Mouse (Mus musculus) hindbrain, embryonic 12.5 days (tissue): ENCODE data around the gene Wdr18. TPM values are rescaled to one million over a fixed set of nuclear protein-coding genes. Genes with fewer than 3 reads are reported as not detected.

Source experiments
- ATAC-seq: fragments of 200-750 bp; cut with Nextera tagmentation; 2 replicates; pipeline ENCODE4 v1.8.0; 2017; ENCODE audit warnings: moderate TSS enrichment; ENCODE audit not compliant: low FRiP score
- H3K27ac ChIP-seq: fragments of 300-500 bp; sonication (generic); 2 replicates; pipeline ENCODE4 v1.5.1; 2016; ENCODE audit warnings: mild to moderate bottlenecking
- H3K27me3 ChIP-seq: fragments of 300-500 bp; sonication (generic); 2 replicates; pipeline ENCODE4 v1.6.1; 2016; ENCODE audit warnings: mild to moderate bottlenecking
- H3K36me3 ChIP-seq: fragments of 300-500 bp; sonication (generic); 2 replicates; pipeline ENCODE4 v1.6.1; 2016; ENCODE audit warnings: mild to moderate bottlenecking
- H3K4me1 ChIP-seq: fragments of 300-500 bp; sonication (generic); 2 replicates; pipeline ENCODE4 v1.6.1; 2016
- H3K4me2 ChIP-seq: fragments of 300-500 bp; sonication (generic); replicated peaks from 2 replicates; pipeline ENCODE4 v1.6.1; 2016; ENCODE audit warnings: mild to moderate bottlenecking
- H3K4me3 ChIP-seq: fragments of 300-500 bp; sonication (generic); 2 replicates; pipeline ENCODE4 v1.5.1; 2016; ENCODE audit warnings: mild to moderate bottlenecking
- H3K9ac ChIP-seq: fragments of 300-500 bp; sonication (generic); 2 replicates; pipeline ENCODE4 v1.6.1; 2016; ENCODE audit warnings: mild to moderate bottlenecking, moderate library complexity
- H3K9me3 ChIP-seq: fragments of 300-500 bp; sonication (generic); replicated peaks from 2 replicates; pipeline ENCODE4 v1.6.1; 2016; ENCODE audit warnings: mild to moderate bottlenecking
- WGBS: fragments of 180-500 bp; shearing (Covaris S2); methylation state at CpG from one replicate; pipeline ENCODE4 v1.1.7; 2016; 5-methylcytosine and 5-hydroxymethylcytosine counted together
- polyA plus RNA-seq: library from polyadenylated mRNA; unstranded; fragments of >200 nt; fragmentation: Nextera tagmentation; extraction: Ambion mirVana; gene quantifications from 2 replicates; pipeline ENCODE4 v1.2.1, GENCODE M21; 2016

Wdr18 gene
- polyA plus RNA-seq, 1 experiment from 2014 or later, result 100 TPM

DNA sequence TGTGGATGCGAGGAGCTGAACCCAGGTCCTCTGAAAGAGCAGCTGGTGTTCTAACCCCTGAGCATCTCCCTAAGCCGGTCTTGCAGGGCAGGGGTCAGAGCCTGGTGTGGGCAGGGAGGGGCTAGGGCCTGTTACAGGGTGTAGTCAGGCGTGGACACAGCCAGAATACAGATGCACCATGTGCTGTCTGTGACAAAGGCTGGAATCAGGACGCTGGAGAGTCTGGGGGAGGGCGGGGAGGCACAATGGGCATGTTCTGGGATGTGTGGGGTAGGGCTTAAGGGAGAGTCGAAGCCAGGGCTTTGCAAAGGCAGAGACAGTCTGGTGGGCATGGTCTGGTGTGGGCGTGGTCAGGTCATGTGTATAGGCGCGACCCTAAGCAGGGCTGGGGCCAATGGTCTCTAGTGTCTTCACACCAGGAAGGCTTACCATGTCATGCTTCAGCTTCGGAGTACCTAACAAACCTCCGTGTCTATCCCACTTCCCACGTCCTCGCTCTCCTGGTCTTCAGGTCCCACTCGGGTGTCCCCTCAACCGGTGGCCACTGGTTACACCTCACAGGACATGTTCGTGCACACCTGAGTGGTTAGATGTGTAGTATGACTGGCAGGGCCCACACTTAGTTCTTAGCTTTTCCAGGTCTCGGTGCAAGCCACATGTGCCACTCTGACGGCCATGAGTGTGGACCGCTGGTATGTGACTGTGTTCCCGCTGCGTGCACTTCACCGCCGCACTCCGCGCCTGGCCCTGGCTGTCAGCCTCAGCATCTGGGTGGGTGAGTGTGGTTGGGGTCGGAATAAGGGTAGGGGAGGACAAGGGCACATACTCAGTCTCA, 39.7 kb upstream of the Wdr18 start:
- Histone ChIP-seq H3K4me1 (peaks cover 51% of the 10 kb centered on the region), H3K4me3 (peak overlapping the region; percentile 28), H3K27me3 (peaks cover 72% of the 10 kb centered on the region), H3K9me3 (no peaks in the 10 kb centered on the region; the same call in 1 of the 2 replicates), H3K9ac (peak overlapping the region; percentile 5; the same call in 1 of the 2 replicates), H3K4me2 (peak overlapping the region; percentile 46), H3K36me3 (no peaks in the 10 kb centered on the region), H3K27ac (no peak overlapping the region)
- 13% methylated on average over 26 of the region's 26 CpGs for WGBS
- ATAC-seq, result no peak

DNA sequence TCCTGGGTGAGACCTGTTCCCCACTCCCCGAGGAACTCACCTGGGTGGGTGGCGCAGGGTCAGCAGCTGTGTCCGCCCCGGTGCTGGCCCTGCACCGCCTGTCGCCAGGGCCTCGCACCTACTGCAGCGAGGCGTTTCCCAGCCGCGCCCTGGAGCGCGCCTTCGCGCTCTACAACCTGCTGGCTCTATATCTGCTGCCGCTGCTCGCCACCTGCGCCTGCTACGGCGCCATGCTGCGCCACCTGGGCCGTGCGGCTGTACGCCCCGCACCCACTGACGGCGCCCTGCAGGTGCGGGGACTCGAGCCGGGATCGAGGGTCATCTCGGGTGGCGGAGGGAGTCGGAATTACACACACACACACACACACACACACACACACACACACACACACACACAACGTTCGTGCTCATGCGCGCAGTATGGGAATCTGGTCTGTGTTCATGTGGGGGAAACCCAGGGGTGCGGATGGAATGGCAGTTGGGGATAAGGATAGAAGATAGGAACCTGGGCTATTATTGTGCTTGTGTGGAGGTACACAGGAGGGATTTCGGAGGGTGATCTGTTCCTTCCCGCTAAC, 38.9 kb upstream of the Wdr18 start, which contains the start of gene R3hdm4:
Gene R3hdm4 (minus strand): TSS at position 251 of the 578 bp plus-strand sequence.
- WGBS, result 6% methylated on average over 40 of the region's 41 CpGs
- Histone ChIP-seq H3K4me1 (peaks cover 49% of the 10 kb centered on the region), H3K9ac (peak within 1 kb of the TSS; percentile 56)

DNA sequence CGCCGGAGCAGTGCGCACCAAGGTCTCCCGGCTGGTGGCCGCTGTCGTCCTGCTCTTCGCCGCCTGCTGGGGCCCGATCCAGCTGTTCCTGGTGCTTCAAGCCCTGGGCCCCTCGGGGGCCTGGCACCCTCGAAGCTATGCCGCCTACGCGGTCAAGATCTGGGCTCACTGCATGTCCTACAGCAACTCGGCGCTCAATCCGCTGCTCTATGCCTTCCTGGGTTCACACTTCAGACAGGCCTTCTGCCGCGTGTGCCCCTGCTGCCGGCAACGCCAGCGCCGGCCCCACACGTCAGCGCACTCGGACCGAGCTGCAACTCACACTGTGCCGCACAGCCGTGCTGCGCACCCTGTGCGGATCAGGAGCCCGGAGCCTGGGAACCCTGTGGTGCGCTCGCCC, 38.4 kb upstream of the Wdr18 start:
- no peak overlapping the region for H3K27ac ChIP-seq
- no peak for ATAC-seq
- no peaks in the 10 kb centered on the region; the same call in 1 of the 2 replicates for H3K9me3 ChIP-seq
- H3K36me3 ChIP-seq, result no peaks in the 10 kb centered on the region
- H3K27me3 ChIP-seq, result peaks cover 72% of the 10 kb centered on the region
- H3K9ac ChIP-seq, result peak overlapping the region; percentile 56
- peaks cover 52% of the 10 kb centered on the region for H3K4me1 ChIP-seq
- peak overlapping the region; percentile 46 for H3K4me2 ChIP-seq
- WGBS, result 1% methylated on average over 34 of the region's 34 CpGs
- H3K4me3 ChIP-seq, result peak overlapping the region; percentile 28

More for the DNA sequence above, 38.9 kb upstream of the Wdr18 start, which contains the start of gene R3hdm4:
- H3K36me3 ChIP-seq, result no peaks in the 10 kb centered on the region
- H3K9me3 ChIP-seq, result no peaks in the 10 kb centered on the region; the same call in 1 of the 2 replicates
- peaks cover 72% of the 10 kb centered on the region for H3K27me3 ChIP-seq
- peak within 1 kb of the TSS; percentile 46 for H3K4me2 ChIP-seq
- H3K27ac ChIP-seq, result no peak within 1 kb of the TSS
- H3K4me3 ChIP-seq, result peak within 1 kb of the TSS; percentile 28
- no peak for ATAC-seq

DNA sequence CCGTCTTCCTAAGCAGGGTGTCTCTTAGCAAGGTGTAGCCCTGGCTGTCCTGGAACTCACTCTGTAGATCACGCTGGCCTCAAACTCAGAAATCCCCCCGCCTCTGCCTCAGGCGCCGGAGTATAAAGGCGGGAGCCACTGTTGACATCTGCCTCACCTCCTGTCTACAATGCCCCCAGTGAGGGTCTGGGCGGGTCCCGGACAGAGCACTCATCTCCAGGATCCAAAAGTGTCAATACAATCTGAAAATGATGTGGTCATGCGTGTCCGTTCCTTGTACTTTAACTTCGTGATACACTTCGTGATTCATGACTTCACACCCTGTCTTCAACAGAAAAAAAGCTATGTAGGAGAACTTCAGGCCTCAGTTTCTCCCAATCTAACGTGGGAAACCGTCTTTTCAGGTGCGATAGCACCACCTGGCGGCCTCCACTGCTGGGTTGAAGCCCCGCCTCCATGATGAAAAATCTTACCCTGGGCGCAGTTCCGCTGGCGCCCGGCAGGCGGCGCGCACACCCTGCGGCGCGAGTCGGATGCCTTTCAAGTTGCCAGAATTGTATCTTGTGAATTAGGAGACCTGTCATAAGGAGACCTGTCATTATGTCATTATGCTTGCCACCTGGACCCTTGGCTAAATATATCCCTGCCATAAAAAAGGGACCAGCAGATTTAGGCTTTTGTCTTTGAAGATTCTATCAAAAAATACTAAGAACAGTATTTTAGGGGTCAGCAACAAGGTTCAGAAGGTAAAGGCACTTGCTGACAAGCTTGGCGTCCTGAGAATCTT, 34.8 kb upstream of the Wdr18 start:
- Histone ChIP-seq H3K9ac (no peak overlapping the region), H3K36me3 (no peaks in the 10 kb centered on the region), H3K4me3 (no peak overlapping the region), H3K9me3 (no peaks in the 10 kb centered on the region), H3K27me3 (peaks cover 40% of the 10 kb centered on the region), H3K4me1 (peaks cover 45% of the 10 kb centered on the region), H3K27ac (no peak overlapping the region), H3K4me2 (peak overlapping the region; percentile 84; the same call in 1 of the 2 replicates)
- WGBS, result 11% methylated on average over 29 of the region's 29 CpGs
- ATAC-seq, result no peak

DNA sequence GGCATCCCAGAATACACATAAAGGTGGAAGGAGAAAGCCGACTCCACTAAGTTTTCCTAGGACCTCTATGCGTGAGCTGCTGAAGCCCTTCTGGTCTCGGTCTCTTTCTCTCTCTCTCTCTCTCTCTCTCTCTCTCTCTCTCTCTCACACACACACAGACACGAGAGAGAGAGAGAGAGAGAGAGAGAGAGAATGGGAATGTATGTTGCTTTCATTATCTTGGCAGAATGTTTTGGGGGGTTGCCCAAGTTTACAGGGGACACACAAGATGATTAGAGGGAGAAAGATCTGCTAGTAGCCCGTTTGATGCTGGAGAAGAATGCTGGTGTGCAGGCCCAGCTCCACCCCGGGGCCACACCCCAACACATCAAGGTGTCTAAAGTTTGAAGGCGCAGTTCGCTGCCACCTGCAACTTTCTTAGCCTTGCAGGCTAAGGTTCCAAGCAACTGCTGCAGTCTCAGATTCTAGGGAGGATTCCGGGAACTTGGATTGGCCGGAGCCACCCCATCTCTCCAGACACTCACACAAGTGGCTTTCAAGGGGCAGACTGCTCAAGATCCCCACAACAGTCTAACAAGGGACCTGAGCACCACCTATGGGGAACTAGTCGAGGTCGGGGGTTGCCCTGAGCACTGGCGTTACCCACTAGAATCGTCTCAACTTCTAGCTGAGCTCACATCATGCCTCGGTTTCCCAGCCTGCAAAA, 34.0 kb upstream of the Wdr18 start:
- Histone ChIP-seq H3K27ac (no peak overlapping the region), H3K9ac (peak overlapping the region; percentile 95), H3K9me3 (no peaks in the 10 kb centered on the region), H3K4me3 (peak overlapping the region; percentile 89), H3K36me3 (peaks cover 2% of the 10 kb centered on the region), H3K4me2 (peak overlapping the region; percentile 84), H3K4me1 (peaks cover 46% of the 10 kb centered on the region), H3K27me3 (peaks cover 33% of the 10 kb centered on the region)
- WGBS, result 11% methylated on average over 15 of the region's 15 CpGs
- no peak for ATAC-seq

DNA sequence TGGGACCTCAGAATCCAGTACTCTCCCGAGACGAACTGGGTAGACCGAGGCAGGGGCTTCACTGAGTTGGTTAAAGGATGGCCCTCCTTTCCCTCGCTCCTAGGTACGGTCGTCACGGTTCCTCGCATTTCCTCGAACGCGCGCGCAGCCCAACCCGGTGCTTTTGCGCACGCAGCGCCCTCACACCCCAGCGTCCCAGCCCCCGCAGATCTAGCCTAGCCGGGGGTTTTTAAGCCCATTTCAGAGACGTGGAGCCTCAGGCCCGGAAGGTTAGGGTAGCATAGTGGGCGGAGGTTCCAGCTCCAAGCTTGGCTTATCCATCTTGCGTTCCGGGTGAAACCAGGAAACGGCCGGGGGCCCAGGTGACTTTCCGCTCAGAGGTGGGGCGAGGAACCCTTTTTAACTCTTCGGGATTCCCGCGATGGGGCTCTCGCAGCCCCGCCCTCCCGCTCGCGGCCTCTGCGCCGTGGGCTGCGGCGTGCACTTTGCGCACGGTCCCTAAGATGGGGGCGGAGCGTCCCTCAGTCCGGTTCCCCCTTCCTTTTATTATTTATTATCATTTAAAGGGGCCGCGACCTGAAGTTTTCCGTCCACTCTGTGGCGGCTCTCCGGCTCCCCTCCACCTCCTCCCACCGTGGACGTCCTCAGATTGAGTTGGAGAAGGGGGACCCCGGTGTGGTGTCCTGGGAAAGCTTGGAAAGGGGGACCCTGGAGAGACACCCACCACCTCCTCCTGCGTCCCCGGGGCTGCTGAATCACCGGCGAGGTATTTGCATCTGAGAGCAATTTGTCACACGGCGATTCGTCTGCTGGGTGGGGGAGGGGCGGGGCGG, 33.2 kb upstream of the Wdr18 start, which contains the start of gene Arid3a:
Gene Arid3a (plus strand): TSS at position 553 of the 833 bp plus-strand sequence.
- Histone ChIP-seq H3K4me1 (peaks cover 39% of the 10 kb centered on the region), H3K27me3 (peaks cover 25% of the 10 kb centered on the region), H3K4me3 (peak within 1 kb of the TSS; percentile 89), H3K27ac (peak within 1 kb of the TSS; percentile 96), H3K4me2 (peak within 1 kb of the TSS; percentile 84), H3K9me3 (no peaks in the 10 kb centered on the region), H3K9ac (peak within 1 kb of the TSS; percentile 95), H3K36me3 (peaks cover 10% of the 10 kb centered on the region)
- peak; percentile 74 for ATAC-seq
- under 1% methylated on average over 63 of the region's 63 CpGs for WGBS

DNA sequence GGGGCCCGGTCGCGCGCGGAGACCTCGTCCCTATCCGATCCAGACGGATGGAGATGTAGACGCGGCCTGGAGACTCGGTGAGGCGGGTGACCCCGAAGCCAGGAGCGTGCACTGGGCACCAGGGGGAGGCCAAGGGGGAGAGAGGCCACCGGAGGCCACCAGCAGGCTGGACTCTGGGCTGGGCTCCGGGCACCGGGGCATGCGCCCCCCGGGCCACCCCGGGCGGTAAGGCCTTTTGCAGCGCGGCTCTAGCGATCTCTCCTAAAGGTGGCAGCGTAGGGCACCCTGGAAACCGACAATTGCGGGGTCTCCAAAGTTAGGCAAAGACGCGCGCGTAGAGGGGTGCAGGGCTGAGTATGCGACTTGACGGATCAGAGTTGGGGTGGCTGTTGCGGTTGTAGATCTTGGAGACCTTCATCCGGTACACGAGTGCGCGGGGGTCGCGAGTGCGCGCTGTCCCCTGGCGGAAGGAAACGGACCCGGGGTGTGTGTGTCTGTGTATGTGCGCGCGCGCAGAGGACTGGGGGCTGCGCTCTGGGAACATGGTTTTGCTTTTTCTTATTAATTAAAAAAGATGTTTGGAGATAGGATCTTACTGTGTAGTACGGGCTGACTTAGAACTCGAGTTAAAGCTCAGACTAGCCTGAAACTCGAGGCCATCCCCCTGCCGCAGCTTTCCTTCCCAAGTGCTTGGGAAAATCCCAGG, 32.5 kb upstream of the Wdr18 start:
- Histone ChIP-seq H3K4me3 (peak overlapping the region; percentile 89), H3K27ac (peak overlapping the region; percentile 96), H3K36me3 (peaks cover 18% of the 10 kb centered on the region), H3K9ac (peak overlapping the region; percentile 95), H3K27me3 (peaks cover 18% of the 10 kb centered on the region), H3K4me1 (peaks cover 45% of the 10 kb centered on the region), H3K4me2 (peak overlapping the region; percentile 84), H3K9me3 (no peaks in the 10 kb centered on the region)
- WGBS, result under 1% methylated on average over 54 of the region's 54 CpGs
- peak; percentile 36 for ATAC-seq

DNA sequence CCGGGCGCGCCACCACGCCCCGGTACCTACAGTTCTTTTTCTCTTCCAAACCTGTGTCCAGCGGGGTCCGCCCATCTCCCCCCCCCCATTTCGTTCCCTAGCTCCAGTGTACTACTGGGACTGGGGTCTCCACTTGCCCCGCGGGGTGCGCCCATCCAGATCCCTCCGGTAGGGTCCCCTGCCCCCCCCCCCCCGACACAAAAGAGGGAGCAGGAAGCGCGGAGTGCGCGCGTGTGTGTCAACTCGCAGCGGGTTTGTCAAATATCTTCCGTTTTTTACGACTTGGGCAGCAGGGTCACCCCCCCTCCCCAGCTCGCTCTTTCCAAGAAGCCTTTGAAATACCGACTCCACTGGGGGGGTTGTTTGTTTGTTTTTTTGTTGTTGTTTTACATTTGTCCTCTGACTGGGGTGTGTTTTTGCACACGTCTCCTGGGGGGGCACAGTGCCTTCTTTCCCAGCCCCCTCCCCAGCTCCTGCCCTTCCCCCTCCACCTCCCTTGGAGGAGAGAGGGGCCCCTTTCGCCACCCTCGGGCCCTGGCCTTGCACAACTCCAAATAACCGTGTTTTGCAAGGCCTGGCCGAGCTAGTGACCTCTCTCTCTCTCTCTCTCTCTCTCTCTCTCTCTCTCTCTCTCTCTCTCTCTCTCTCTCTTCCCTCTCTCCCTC, 31.8 kb upstream of the Wdr18 start:
- Histone ChIP-seq H3K4me3 (peak overlapping the region; percentile 89), H3K27ac (peak overlapping the region; percentile 96), H3K4me1 (peaks cover 51% of the 10 kb centered on the region), H3K9ac (peak overlapping the region; percentile 95), H3K36me3 (peaks cover 23% of the 10 kb centered on the region), H3K27me3 (peaks cover 11% of the 10 kb centered on the region), H3K4me2 (peak overlapping the region; percentile 84), H3K9me3 (no peaks in the 10 kb centered on the region)
- under 1% methylated on average over 24 of the region's 29 CpGs for WGBS
- no peak for ATAC-seq

DNA sequence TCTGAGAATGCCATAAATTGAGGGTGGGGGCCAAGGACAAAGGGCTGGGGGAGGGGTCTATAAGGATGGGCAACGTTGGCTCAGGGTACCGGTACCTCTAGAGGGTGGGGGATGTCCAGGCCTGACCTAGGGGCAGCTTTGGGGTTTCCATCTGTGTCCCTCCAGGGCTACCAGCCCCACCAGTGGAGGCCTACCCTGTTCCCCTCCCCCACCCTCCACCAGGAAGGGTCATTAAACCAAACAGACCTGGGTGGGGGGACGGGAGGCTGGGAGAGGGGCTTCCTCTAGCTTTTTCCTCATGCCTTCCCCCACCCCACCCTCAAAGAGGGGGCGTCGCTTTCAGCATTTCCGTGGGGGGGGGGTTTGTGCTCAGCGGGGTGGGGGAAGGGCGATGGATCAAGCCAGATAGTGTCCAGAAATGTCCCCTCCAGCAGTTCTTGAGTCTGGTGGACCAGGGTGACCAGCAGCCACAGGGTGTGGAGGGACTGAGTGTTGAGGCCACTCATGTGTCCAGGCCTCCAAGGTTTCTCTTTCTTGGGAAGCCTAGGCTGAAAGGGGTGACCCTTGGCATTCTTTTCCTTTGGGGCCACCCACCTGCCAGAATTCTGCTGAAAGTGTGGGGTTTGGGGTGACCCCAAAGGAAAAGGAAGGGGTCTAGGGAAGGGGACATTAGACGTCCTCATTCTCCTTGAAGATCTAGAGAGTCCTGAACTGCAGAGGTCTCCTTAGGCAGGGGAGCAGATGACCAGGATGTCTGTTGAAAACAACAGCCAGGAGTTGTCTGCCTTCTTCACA, 30.8 kb upstream of the Wdr18 start:
- Histone ChIP-seq H3K27ac (peak overlapping the region; percentile 96), H3K4me3 (peak overlapping the region; percentile 89), H3K4me1 (peaks cover 61% of the 10 kb centered on the region), H3K36me3 (peaks cover 23% of the 10 kb centered on the region), H3K4me2 (peak overlapping the region; percentile 84), H3K9ac (peak overlapping the region; percentile 95), H3K27me3 (peaks cover 1% of the 10 kb centered on the region; the same call in 1 of the 2 replicates), H3K9me3 (no peaks in the 10 kb centered on the region)
- no peak for ATAC-seq
- WGBS, result 29% methylated on average over 9 of the region's 9 CpGs
